Mouse (Mus musculus): ENCODE measurements at regions not wholly inside any gene's neighbourhood (a gene's known extent, or its start where the extent isn't known, plus 50 kb on each side); places are given as distances from the start of the nearest gene placed in this dataset.

GRCm38 (mm10) chr9:61484391-61484790 lies 112.2 kb downstream of the Tle3 start:
- Histone ChIP-seq H3K27me3 (ENCODE audit: control insufficient read depth, insufficient read depth, low read length) (peaks cover 78% of the 10 kb centered on the region), H3K9ac (replicated peaks; ENCODE audit: low read depth, low read length) (no peak overlapping the region), H3K27ac (ENCODE audit: low read depth) (no peak overlapping the region), H3K4me3 (ENCODE audit: low read depth, low read length) (no peak overlapping the region), H3K9me3 (replicated peaks; ENCODE audit: control insufficient read depth, low read length) (no peaks in the 10 kb centered on the region), H3K4me1 (ENCODE audit: control insufficient read depth, insufficient read depth) (no peaks in the 10 kb centered on the region), H3K4me2 (ENCODE audit: low read depth, low read length) (no peak overlapping the region), H3K36me3 (replicated peaks; ENCODE audit: control insufficient read depth, insufficient read depth, low read length) (no peaks in the 10 kb centered on the region)
- ATAC-seq (ENCODE audit: insufficient read depth, low read depth) = no peak
- TF ChIP-seq EP300 (IDR thresholded peaks at IDR 0.05; ENCODE audit: low read depth) (no peak), CTCF (IDR thresholded peaks at IDR 0.05; ENCODE audit: low read depth) (no peak)
- WGBS = 24% methylated on average over 3 of the region's 3 CpGs
- peak; percentile 23 for DNase-seq (ENCODE audit: low spot score)

- Histone ChIP-seq H3K36me3 (replicated peaks; ENCODE audit: control insufficient read depth, insufficient read depth, low read length) (no peaks in the 10 kb centered on the region), H3K4me2 (ENCODE audit: low read depth, low read length) (no peak overlapping the region), H3K9ac (replicated peaks; ENCODE audit: low read depth, low read length) (no peak overlapping the region), H3K9me3 (replicated peaks; ENCODE audit: control insufficient read depth, low read length) (no peaks in the 10 kb centered on the region), H3K4me1 (ENCODE audit: control insufficient read depth, insufficient read depth) (no peaks in the 10 kb centered on the region), H3K27ac (ENCODE audit: low read depth) (no peak overlapping the region), H3K27me3 (ENCODE audit: control insufficient read depth, insufficient read depth, low read length) (peaks cover 67% of the 10 kb centered on the region), H3K4me3 (ENCODE audit: low read depth, low read length) (no peak overlapping the region)
- no peak for ATAC-seq (ENCODE audit: insufficient read depth, low read depth)
- TF ChIP-seq EP300 (IDR thresholded peaks at IDR 0.05; ENCODE audit: low read depth) (no peak), CTCF (IDR thresholded peaks at IDR 0.05; ENCODE audit: low read depth) (no peak)
- WGBS = 43% methylated on average over 6 of the region's 6 CpGs
- no peak for DNase-seq (ENCODE audit: low spot score)
Measured at GRCm38 (mm10) chr9:61479626-61480025, 107.5 kb downstream of the Tle3 start.

- Histone ChIP-seq H3K4me2 (ENCODE audit: low read depth, low read length) (no peak overlapping the region), H3K9ac (replicated peaks; ENCODE audit: low read depth, low read length) (no peak overlapping the region), H3K4me1 (ENCODE audit: control insufficient read depth, insufficient read depth) (no peaks in the 10 kb centered on the region), H3K9me3 (replicated peaks; ENCODE audit: control insufficient read depth, low read length) (no peaks in the 10 kb centered on the region), H3K27ac (ENCODE audit: low read depth) (no peak overlapping the region), H3K27me3 (ENCODE audit: control insufficient read depth, insufficient read depth, low read length) (peaks cover 73% of the 10 kb centered on the region), H3K36me3 (replicated peaks; ENCODE audit: control insufficient read depth, insufficient read depth, low read length) (no peaks in the 10 kb centered on the region), H3K4me3 (ENCODE audit: low read depth, low read length) (no peak overlapping the region)
- DNase-seq (ENCODE audit: low spot score) = no peak
- WGBS = 31% methylated on average over 9 of the region's 9 CpGs
- TF ChIP-seq EP300 (IDR thresholded peaks at IDR 0.05; ENCODE audit: low read depth) (no peak), CTCF (IDR thresholded peaks at IDR 0.05; ENCODE audit: low read depth) (no peak)
- ATAC-seq (ENCODE audit: insufficient read depth, low read depth) = no peak
Measured at GRCm38 (mm10) chr9:61478862-61479261, 106.7 kb downstream of the Tle3 start.

- no peaks in the 10 kb centered on the region for H3K36me3 ChIP-seq (replicated peaks; ENCODE audit: control insufficient read depth, insufficient read depth, low read length)
- no peak overlapping the region for H3K4me2 ChIP-seq (ENCODE audit: low read depth, low read length)
- no peak overlapping the region for H3K27ac ChIP-seq (ENCODE audit: low read depth)
- no peak overlapping the region for H3K4me3 ChIP-seq (ENCODE audit: low read depth, low read length)
- 44% methylated on average over 4 of the region's 4 CpGs for WGBS
- no peaks in the 10 kb centered on the region for H3K9me3 ChIP-seq (replicated peaks; ENCODE audit: control insufficient read depth, low read length)
- TF ChIP-seq EP300 (IDR thresholded peaks at IDR 0.05; ENCODE audit: low read depth) (no peak), CTCF (IDR thresholded peaks at IDR 0.05; ENCODE audit: low read depth) (no peak)
- no peak overlapping the region for H3K9ac ChIP-seq (replicated peaks; ENCODE audit: low read depth, low read length)
- ATAC-seq (ENCODE audit: insufficient read depth, low read depth) (no peak), DNase-seq (ENCODE audit: low spot score) (no peak)
- H3K4me1 ChIP-seq (ENCODE audit: control insufficient read depth, insufficient read depth) = no peaks in the 10 kb centered on the region
- H3K27me3 ChIP-seq (ENCODE audit: control insufficient read depth, insufficient read depth, low read length) = peaks cover 66% of the 10 kb centered on the region
Measured at GRCm38 (mm10) chr9:61476351-61476750, 104.2 kb downstream of the Tle3 start.

- Histone ChIP-seq H3K9me3 (replicated peaks; ENCODE audit: control insufficient read depth, low read length) (peaks cover 7% of the 10 kb centered on the region), H3K27ac (ENCODE audit: low read depth) (no peak overlapping the region), H3K9ac (replicated peaks; ENCODE audit: low read depth, low read length) (no peak overlapping the region), H3K27me3 (ENCODE audit: control insufficient read depth, insufficient read depth, low read length) (peaks cover 42% of the 10 kb centered on the region), H3K4me2 (ENCODE audit: low read depth, low read length) (no peak overlapping the region), H3K36me3 (replicated peaks; ENCODE audit: control insufficient read depth, insufficient read depth, low read length) (no peaks in the 10 kb centered on the region), H3K4me3 (ENCODE audit: low read depth, low read length) (no peak overlapping the region), H3K4me1 (ENCODE audit: control insufficient read depth, insufficient read depth) (no peaks in the 10 kb centered on the region)
- TF ChIP-seq CTCF (IDR thresholded peaks at IDR 0.05; ENCODE audit: low read depth) (no peak), EP300 (IDR thresholded peaks at IDR 0.05; ENCODE audit: low read depth) (no peak)
- ATAC-seq (ENCODE audit: insufficient read depth, low read depth) (no peak), DNase-seq (ENCODE audit: low spot score) (no peak)
- 50% methylated on average over 6 of the region's 6 CpGs for WGBS
Measured at GRCm38 (mm10) chr9:61470815-61471505, 98.8 kb downstream of the Tle3 start.
